Mouse (Mus musculus): ENCODE measurements at regions not wholly inside any gene's neighbourhood (a gene's known extent, or its start where the extent isn't known, plus 50 kb on each side); places are given as distances from the start of the nearest gene placed in this dataset.

DNA sequence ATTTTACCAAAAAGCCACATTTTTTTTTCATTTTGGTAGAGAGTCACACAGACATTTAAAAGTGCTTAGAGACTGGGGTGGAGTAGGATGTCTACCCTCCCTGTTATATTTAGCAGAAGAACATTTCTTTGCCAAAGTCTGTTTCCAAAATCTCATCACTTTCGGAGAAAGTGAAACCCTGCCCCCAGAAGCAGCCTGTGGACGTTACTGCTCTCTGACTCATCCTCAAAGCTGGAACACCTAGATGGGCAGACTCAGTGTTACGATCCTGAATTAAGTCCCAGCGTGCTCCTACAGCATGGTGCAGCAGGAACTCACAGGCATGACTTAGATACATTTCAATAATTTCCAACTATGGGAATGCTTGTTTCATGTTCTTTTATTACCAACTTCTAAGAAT lies 361.1 kb downstream of the Phkb start:
- no peak for TF ChIP-seq CTCF (IDR thresholded peaks at IDR 0.05; ENCODE audit: borderline replicate concordance, control insufficient read depth, extremely low read depth, insufficient read depth, low read length, poor library complexity)
- TF ChIP-seq POLR2A (IDR thresholded peaks at IDR 0.05; ENCODE audit: control insufficient read depth, extremely low read depth, insufficient read depth, low read length, poor library complexity): no peak

Measured in thymus, adult 2 months (tissue).